Mouse (Mus musculus): ENCODE measurements around the gene Phlda3. TPM values are rescaled to one million over a fixed set of nuclear protein-coding genes. Genes with fewer than 3 reads are reported as not detected.

The Phlda3 gene
- polyA plus RNA-seq, 1 experiment from 2014 or later: 104 TPM

- no peak for TF ChIP-seq CTCF (IDR thresholded peaks at IDR 0.05)
- H3K27me3 ChIP-seq: no peaks in the 10 kb centered on the region
- POLR2A ChIA-PET: no interaction called here
- ATAC-seq (no peak), DNase-seq (ENCODE audit: low read depth, low spot score) (no peak)
- CTCF ChIA-PET: interaction anchor here (2.9 to 19.3 kb wide), 2 partner anchors 20 to 27 kb away, joined by 20 to 218 read pairs; no protein-coding TSS in a partner anchor
- in situ Hi-C loops (cut with MboI; ENCODE audit: low pct_unique_long_range_greater_than_20kb): loop anchor here (5.0 kb wide), 1 partner anchor 61 kb away; the partner anchor contains the start of gene Csrp1
Observed at GRCm38 (mm10) chr1:135782816-135783215, 16.9 kb downstream of the Phlda3 start.

- in situ Hi-C loops (cut with MboI; ENCODE audit: low pct_unique_long_range_greater_than_20kb): loop anchor here (5.0 kb wide), 1 partner anchor 35 kb away; no protein-coding TSS in a partner anchor
- ChIA-PET CTCF (interaction anchor here (0.6 to 4.5 kb wide), 13 partner anchors 9 to 74 kb away, joined by 3 to 80 read pairs (median 4); no protein-coding TSS in a partner anchor), POLR2A (no interaction called here)
- DNase-seq (ENCODE audit: low read depth, low spot score): no peak
- H3K27me3 ChIP-seq: no peaks in the 10 kb centered on the region
- no peak for ATAC-seq
- peak; percentile 82 for TF ChIP-seq CTCF (IDR thresholded peaks at IDR 0.05)
Observed at GRCm38 (mm10) chr1:135787799-135788198, 21.9 kb downstream of the Phlda3 start.

- DNase-seq (ENCODE audit: low read depth, low spot score): no peak
- ChIA-PET POLR2A (interaction anchor here (1.6 kb wide), 1 partner anchor 22 kb away, joined by 3 read pairs; no protein-coding TSS in a partner anchor), CTCF (interaction anchor here (0.8 to 4.5 kb wide), 30 partner anchors 8 to 89 kb away, joined by 3 to 80 read pairs (median 5); partner anchors contain the start of gene Csrp1)
- peak; percentile 61 for TF ChIP-seq CTCF (IDR thresholded peaks at IDR 0.05)
- in situ Hi-C loops (cut with MboI; ENCODE audit: low pct_unique_long_range_greater_than_20kb): loop anchor here (5.0 kb wide), 1 partner anchor 36 kb away; no protein-coding TSS in a partner anchor
- ATAC-seq: no peak
- no peaks in the 10 kb centered on the region for H3K27me3 ChIP-seq
Observed at GRCm38 (mm10) chr1:135788708-135789107, 22.8 kb downstream of the Phlda3 start.

GRCm38 (mm10) chr1:135789815-135790214 is 23.9 kb downstream of the Phlda3 start:
- TF ChIP-seq CTCF (IDR thresholded peaks at IDR 0.05): peak; percentile 71
- CTCF ChIA-PET: interaction anchor here (0.8 to 4.5 kb wide), 26 partner anchors 9 to 92 kb away, joined by 3 to 80 read pairs (median 5); partner anchors contain the start of genes Csrp1 and Tnni1
- ATAC-seq: no peak
- in situ Hi-C loops (cut with MboI; ENCODE audit: low pct_unique_long_range_greater_than_20kb): loop anchor here (5.0 kb wide), 1 partner anchor 38 kb away; no protein-coding TSS in a partner anchor
- no peaks in the 10 kb centered on the region for H3K27me3 ChIP-seq
- DNase-seq (ENCODE audit: low read depth, low spot score): no peak
- POLR2A ChIA-PET: interaction anchor here (1.6 kb wide), 1 partner anchor 21 kb away, joined by 3 read pairs; no protein-coding TSS in a partner anchor

GRCm38 (mm10) chr1:135792143-135792939 is 26.4 kb downstream of the Phlda3 start:
- ATAC-seq (no peak), DNase-seq (ENCODE audit: low read depth, low spot score) (no peak)
- POLR2A ChIA-PET: no interaction called here
- no peak for TF ChIP-seq CTCF (IDR thresholded peaks at IDR 0.05)
- CTCF ChIA-PET: no interaction called here
- in situ Hi-C loops (cut with MboI; ENCODE audit: low pct_unique_long_range_greater_than_20kb): no loop called here
- H3K27me3 ChIP-seq: no peaks in the 10 kb centered on the region

- DNase-seq (ENCODE audit: low read depth, low spot score) (no peak), ATAC-seq (no peak)
- in situ Hi-C loops (cut with MboI; ENCODE audit: low pct_unique_long_range_greater_than_20kb): no loop called here
- POLR2A ChIA-PET: interaction anchor here (0.7 kb wide), 1 partner anchor 66 kb away, joined by 3 read pairs; no protein-coding TSS in a partner anchor
- TF ChIP-seq CTCF (IDR thresholded peaks at IDR 0.05): no peak
- H3K27me3 ChIP-seq: no peaks in the 10 kb centered on the region
- CTCF ChIA-PET: interaction anchor here (1.1 to 1.4 kb wide), 2 partner anchors 40 to 54 kb away, joined by 3 read pairs; no protein-coding TSS in a partner anchor
Observed at GRCm38 (mm10) chr1:135793370-135794215, 27.7 kb downstream of the Phlda3 start.

- ATAC-seq (no peak), DNase-seq (ENCODE audit: low read depth, low spot score) (no peak)
- ChIA-PET CTCF (interaction anchor here (1.1 to 1.4 kb wide), 2 partner anchors 41 to 53 kb away, joined by 3 read pairs; no protein-coding TSS in a partner anchor), POLR2A (interaction anchor here (0.7 kb wide), 1 partner anchor 67 kb away, joined by 3 read pairs; no protein-coding TSS in a partner anchor)
- TF ChIP-seq CTCF (IDR thresholded peaks at IDR 0.05): no peak
- no peaks in the 10 kb centered on the region for H3K27me3 ChIP-seq
- in situ Hi-C loops (cut with MboI; ENCODE audit: low pct_unique_long_range_greater_than_20kb): no loop called here
Observed at GRCm38 (mm10) chr1:135794216-135795134, 28.6 kb downstream of the Phlda3 start.

- ATAC-seq: no peak
- ChIA-PET POLR2A (no interaction called here), CTCF (interaction anchor here (0.8 to 1.7 kb wide), 2 partner anchors 9 to 30 kb away, joined by 5 read pairs; no protein-coding TSS in a partner anchor)
- in situ Hi-C loops (cut with MboI; ENCODE audit: low pct_unique_long_range_greater_than_20kb): no loop called here
- no peak for DNase-seq (ENCODE audit: low read depth, low spot score)
- no peak for TF ChIP-seq CTCF (IDR thresholded peaks at IDR 0.05)
- H3K27me3 ChIP-seq: no peaks in the 10 kb centered on the region
Observed at GRCm38 (mm10) chr1:135798492-135798891, 32.6 kb downstream of the Phlda3 start.

GRCm38 (mm10) chr1:135799109-135799627 is 33.2 kb downstream of the Phlda3 start:
- no peak for TF ChIP-seq CTCF (IDR thresholded peaks at IDR 0.05)
- no peak for ATAC-seq
- H3K27me3 ChIP-seq: no peaks in the 10 kb centered on the region
- CTCF ChIA-PET: interaction anchor here (0.8 to 2.3 kb wide), 3 partner anchors 10 to 29 kb away, joined by 5 to 14 read pairs (median 5); no protein-coding TSS in a partner anchor
- POLR2A ChIA-PET: no interaction called here
- in situ Hi-C loops (cut with MboI; ENCODE audit: low pct_unique_long_range_greater_than_20kb): no loop called here
- no peak for DNase-seq (ENCODE audit: low read depth, low spot score)
